Mouse (Mus musculus) cerebellum, adult 8-10 months (tissue): ENCODE measurements around the gene Gltpd2.
A peak's percentile ranks its signal among the peaks of the same experiment; 100 is the strongest.
"Not testable (repeated sequence)": the region's sequence is repeated elsewhere in the genome, so short reads cannot be mapped to it uniquely, and the experiment has no call there.

Source experiments
- DNase-seq: peaks from one replicate; pipeline ENCODE4 v3.0.0; 2022

The Gltpd2 gene

GRCm38 (mm10) chr11:70520178-70520769, 1.3 kb downstream of the Gltpd2 start:
- peak; percentile 53 for DNase-seq

- not testable (repeated sequence) for DNase-seq
Observed at GRCm38 (mm10) chr11:70523306-70523989, 4.5 kb downstream of the Gltpd2 start.

GRCm38 (mm10) chr11:70524782-70525181, 5.8 kb downstream of the Gltpd2 start:
- DNase-seq: no peak

- DNase-seq: peak; percentile 88
Observed at GRCm38 (mm10) chr11:70525184-70525678, 6.2 kb downstream of the Gltpd2 start, which contains the start of gene Psmb6. Gene Psmb6 (plus strand): TSS chr11:70525367.

GRCm38 (mm10) chr11:70525726-70526125, 6.7 kb downstream of the Gltpd2 start:
- DNase-seq: no peak

GRCm38 (mm10) chr11:70526211-70526610, 7.2 kb downstream of the Gltpd2 start:
- DNase-seq: no peak

GRCm38 (mm10) chr11:70528610-70529009, 9.6 kb downstream of the Gltpd2 start:
- DNase-seq: no peak

- DNase-seq: not testable (repeated sequence)
Observed at GRCm38 (mm10) chr11:70531065-70531464, 12.1 kb downstream of the Gltpd2 start.

- DNase-seq: no peak
Observed at GRCm38 (mm10) chr11:70532839-70533238, 13.8 kb downstream of the Gltpd2 start, which contains the start of gene Gm40193. Gene Gm40193 (minus strand): TSS chr11:70532939.

- no peak for DNase-seq
Observed at GRCm38 (mm10) chr11:70539423-70539822, 20.4 kb downstream of the Gltpd2 start.

- DNase-seq: no peak
Observed at GRCm38 (mm10) chr11:70539877-70540587, 21.0 kb downstream of the Gltpd2 start, which contains the start of gene Pld2. Gene Pld2 (plus strand): TSS chr11:70540064.

GRCm38 (mm10) chr11:70540928-70541327, 21.9 kb downstream of the Gltpd2 start:
- DNase-seq: no peak

- no peak for DNase-seq
Observed at GRCm38 (mm10) chr11:70541415-70541814, 22.4 kb downstream of the Gltpd2 start.

GRCm38 (mm10) chr11:70544496-70544895, 25.5 kb downstream of the Gltpd2 start:
- DNase-seq: no peak

- no peak for DNase-seq
Observed at GRCm38 (mm10) chr11:70551526-70551925, 32.5 kb downstream of the Gltpd2 start.

- DNase-seq: no peak
Observed at GRCm38 (mm10) chr11:70553940-70554339, 34.9 kb downstream of the Gltpd2 start.

GRCm38 (mm10) chr11:70557545-70557944, 38.5 kb downstream of the Gltpd2 start:
- DNase-seq: no peak

- DNase-seq: no peak
Observed at GRCm38 (mm10) chr11:70561937-70562286, 42.9 kb downstream of the Gltpd2 start.

- DNase-seq: peak; percentile 85
Observed at GRCm38 (mm10) chr11:70562287-70562994, 43.4 kb downstream of the Gltpd2 start, which contains the start of gene Mink1. Gene Mink1 (plus strand): TSS chr11:70562881.

GRCm38 (mm10) chr11:70562995-70563469, 44.0 kb downstream of the Gltpd2 start:
- no peak for DNase-seq

GRCm38 (mm10) chr11:70563470-70564275, 44.7 kb downstream of the Gltpd2 start:
- no peak for DNase-seq
